Mouse (Mus musculus): ENCODE data around the gene Kcnd3.

Gene Kcnd3

GRCm38 (mm10) chr3:105453214-105453950, 1.3 kb downstream of the Kcnd3 start:
- no peak for DNase-seq (ENCODE audit: low read depth, low spot score)

- DNase-seq (ENCODE audit: low read depth, low spot score) = no peak
These were observed 5.5 kb downstream of the Kcnd3 start for GRCm38 (mm10) chr3:105457657-105458056.

GRCm38 (mm10) chr3:105466538-105466937, 14.4 kb downstream of the Kcnd3 start:
- DNase-seq (ENCODE audit: low read depth, low spot score) = no peak

DNA sequence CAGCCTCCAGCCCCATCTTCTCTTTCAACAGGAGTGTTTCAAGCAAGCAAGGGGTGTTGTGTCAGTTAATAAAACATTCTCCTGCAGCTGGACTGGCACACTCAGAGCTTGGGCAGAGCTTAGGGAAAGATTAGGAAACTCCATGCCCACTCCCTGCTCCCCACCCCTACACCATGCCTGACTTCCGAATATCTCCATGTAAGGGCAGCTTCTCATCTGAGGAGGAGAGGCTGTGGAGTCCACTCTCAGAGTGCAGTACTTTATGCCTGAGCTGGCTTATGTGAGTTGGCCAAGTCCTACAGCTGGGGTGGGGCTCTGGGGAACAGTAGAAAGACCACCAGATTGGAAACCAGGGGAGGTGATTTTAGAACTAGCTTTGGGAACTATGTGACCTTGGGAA, 20.4 kb downstream of the Kcnd3 start:
- no peak for DNase-seq (ENCODE audit: low read depth, low spot score)

GRCm38 (mm10) chr3:105476408-105476807, 24.3 kb downstream of the Kcnd3 start:
- no peak for DNase-seq (ENCODE audit: low read depth, low spot score)

DNA sequence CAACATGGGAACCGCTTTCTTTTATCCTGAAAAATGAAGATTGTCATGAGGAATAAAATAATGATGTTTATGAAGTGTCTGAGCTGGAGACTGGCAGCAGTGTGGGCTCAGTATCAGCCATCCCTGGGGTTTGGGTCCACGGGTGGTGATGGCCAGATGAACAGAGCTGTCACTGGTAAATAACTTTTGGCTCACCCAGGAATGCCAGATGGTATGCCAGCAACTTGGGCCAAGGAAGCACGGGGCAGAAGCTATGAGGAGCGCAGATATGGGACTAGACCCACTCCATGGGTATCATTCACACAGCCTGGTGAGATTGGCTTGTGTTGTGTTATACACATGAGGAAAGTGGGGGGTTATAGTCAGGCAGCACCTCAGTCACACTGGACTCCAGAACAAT, 26.7 kb downstream of the Kcnd3 start:
- DNase-seq (ENCODE audit: low read depth, low spot score) = no peak

GRCm38 (mm10) chr3:105481419-105481818, 29.3 kb downstream of the Kcnd3 start:
- DNase-seq (ENCODE audit: low read depth, low spot score) = no peak

DNA sequence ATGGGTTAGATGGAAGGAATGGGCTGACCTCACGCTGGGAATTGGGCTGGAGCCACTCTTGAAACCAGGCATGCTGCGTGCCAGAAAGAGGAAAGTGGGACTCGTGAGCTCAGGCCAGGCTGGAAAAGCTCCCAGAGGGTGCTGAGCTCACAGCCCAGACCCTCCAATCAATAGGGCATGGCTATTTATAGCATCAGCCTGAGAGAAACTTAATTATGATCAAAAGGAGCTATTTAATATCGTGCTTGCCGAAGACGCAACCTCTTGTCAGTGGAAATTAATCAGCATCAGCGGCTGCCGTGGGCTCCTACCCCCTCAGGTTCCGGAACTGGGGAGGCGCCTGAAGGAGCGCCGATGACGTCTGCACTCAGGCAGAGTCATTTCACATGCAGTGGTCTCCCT, 31.5 kb downstream of the Kcnd3 start:
- DNase-seq (ENCODE audit: low read depth, low spot score) = no peak

- DNase-seq (ENCODE audit: low read depth, low spot score) = peak; percentile 55
These were observed 35.0 kb downstream of the Kcnd3 start for GRCm38 (mm10) chr3:105487171-105487570.

DNA sequence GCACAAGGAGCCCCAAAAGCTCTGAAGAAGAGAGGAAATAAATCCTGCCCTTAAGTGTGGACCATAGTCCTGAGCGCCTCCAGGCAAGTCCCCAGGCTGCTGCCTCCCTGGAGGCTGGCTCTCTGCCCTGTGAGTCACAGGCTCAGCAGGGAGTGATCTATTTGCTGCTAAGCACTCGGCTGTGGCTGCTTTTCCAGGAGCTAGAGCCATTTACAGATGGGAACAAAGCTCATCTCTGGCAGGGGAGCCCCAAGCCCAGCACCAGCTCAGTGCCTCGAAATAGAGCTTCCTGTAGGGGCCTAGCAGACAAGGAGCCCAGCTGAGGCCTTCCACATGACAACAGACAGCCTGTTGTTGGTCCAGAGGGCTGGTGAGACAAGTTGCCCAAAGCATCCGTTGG, 37.5 kb downstream of the Kcnd3 start:
- no peak for DNase-seq (ENCODE audit: low read depth, low spot score)

DNA sequence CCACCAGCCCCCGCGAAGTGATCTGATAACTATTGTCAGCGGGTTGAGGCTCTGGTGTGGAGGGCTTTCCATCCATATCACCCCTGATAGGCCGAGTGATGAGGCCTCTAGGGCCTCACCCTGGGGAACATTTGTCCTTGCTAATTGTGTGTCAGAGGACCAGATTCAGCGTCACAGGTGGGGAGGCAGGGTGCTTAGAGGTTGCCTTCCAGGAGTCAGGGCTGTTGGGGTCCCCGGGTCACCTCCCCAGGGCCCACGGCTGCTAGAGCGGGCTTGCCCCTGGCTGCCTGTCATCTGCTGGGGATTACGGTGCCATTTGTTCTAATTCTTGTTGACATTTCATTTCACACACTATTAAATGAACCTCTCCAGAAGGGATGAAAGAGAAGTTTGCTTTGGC, 42.8 kb downstream of the Kcnd3 start:
- peak; percentile 55 for DNase-seq (ENCODE audit: low read depth, low spot score)

GRCm38 (mm10) chr3:105496216-105496615, 44.1 kb downstream of the Kcnd3 start:
- no peak for DNase-seq (ENCODE audit: low read depth, low spot score)

- DNase-seq (ENCODE audit: low read depth, low spot score) = no peak
These were observed 44.8 kb downstream of the Kcnd3 start for GRCm38 (mm10) chr3:105496935-105497334.

GRCm38 (mm10) chr3:105501071-105501470, 48.9 kb downstream of the Kcnd3 start:
- DNase-seq (ENCODE audit: low read depth, low spot score) = no peak

GRCm38 (mm10) chr3:105504272-105504671, 52.1 kb downstream of the Kcnd3 start:
- no peak for DNase-seq (ENCODE audit: low read depth, low spot score)

- DNase-seq (ENCODE audit: low read depth, low spot score) = no peak
These were observed 53.2 kb downstream of the Kcnd3 start for GRCm38 (mm10) chr3:105505161-105505872.

DNA sequence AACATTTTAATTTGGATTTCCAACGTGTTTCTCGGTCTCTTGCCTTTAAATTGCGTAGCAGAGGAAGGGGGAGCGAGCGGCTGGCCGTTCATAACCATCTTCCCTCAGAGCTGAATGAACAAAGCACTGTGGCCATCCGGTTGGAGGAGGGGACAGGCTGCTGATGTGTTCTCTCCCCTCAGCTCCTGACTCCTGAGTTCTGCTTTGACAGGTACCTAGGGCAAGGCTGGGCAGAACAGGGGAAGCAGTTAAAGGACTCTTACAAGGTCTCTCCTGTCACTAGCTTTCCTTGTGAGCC, 53.7 kb downstream of the Kcnd3 start:
- no peak for DNase-seq (ENCODE audit: low read depth, low spot score)

DNA sequence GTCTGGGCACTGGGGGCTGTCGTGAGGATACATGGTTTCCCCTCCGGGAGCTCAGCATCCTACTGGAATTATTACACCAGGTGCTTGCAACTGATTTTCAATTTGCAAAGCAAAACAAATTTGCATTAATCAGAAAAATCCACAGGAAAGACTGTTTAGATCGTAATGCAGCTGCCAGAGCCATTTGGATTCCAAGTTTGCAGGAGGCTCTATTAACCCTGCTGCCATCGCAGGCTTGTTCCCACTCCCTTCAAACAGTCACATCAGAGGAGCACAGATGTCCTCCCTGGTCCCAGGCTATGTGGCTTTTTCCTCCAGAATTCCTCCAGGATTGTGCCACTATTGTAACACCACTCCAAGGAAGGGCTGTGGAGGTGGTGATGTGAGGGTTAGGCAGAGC, 54.5 kb downstream of the Kcnd3 start:
- no peak for DNase-seq (ENCODE audit: low read depth, low spot score)

GRCm38 (mm10) chr3:105509321-105509720, 57.2 kb downstream of the Kcnd3 start:
- no peak for DNase-seq (ENCODE audit: low read depth, low spot score)

GRCm38 (mm10) chr3:105511836-105512235, 59.7 kb downstream of the Kcnd3 start:
- DNase-seq (ENCODE audit: low read depth, low spot score) = no peak

DNA sequence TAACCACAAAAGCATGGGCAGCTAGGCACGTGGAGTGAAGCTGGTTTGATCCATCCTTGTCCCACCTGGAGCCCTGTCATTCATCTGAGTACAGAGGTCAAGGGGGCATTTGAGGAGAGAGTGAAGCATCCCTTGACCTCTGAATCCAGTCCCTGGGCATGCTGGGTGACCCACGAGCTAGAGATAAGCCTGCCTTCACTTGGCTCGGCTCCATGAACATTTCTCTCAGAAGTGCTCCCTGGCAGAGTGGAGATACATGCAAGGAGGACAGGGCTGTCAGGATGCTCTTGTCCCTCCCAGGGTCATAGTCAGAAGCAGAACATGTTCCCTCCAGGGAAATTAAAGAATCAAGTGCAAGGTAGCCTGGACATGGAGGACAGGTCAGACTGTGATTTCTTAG, 62.1 kb downstream of the Kcnd3 start:
- no peak for DNase-seq (ENCODE audit: low read depth, low spot score)

DNA sequence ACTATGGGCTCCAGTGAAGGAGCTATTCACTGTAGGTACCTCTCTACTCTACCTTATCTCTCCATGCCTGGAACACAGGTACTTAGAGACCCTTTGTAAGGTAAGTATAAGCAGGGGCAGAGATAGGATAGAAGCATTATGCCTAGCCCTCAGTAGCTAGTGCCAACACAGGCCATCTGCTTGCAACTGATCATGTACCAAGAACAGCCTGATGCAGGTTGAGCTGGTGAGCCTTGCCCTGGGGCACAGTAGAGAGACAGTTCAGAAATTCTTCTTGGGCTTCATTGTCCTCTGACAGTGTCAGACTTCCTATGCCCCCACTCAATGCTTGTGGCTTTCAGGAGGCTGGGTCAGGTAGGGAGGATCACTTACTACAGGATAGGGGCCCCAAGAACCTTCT, 62.9 kb downstream of the Kcnd3 start:
- DNase-seq (ENCODE audit: low read depth, low spot score) = no peak

DNA sequence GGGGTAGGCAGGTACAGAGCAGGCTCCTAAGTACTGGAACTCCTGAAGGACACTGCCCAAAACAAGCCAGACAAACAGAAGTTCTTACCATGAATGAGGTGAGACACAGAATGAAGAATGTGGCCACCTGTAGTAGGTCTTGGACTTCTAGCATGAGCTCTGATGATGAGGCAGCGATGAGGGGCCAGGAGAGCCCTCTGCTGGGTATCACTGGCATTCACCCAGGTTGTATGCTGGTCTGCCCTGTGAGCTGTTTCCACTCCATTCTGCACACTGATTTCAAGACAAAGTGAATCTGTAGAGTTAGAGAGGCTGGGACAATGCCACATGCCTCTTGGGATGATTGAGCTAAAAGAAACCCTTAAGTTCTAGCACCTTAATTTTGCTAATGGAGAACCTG, 63.5 kb downstream of the Kcnd3 start:
- DNase-seq (ENCODE audit: low read depth, low spot score) = no peak

- no peak for DNase-seq (ENCODE audit: low read depth, low spot score)
These were observed 68.3 kb downstream of the Kcnd3 start for GRCm38 (mm10) chr3:105520446-105520845.

Measured in forelimb bud, embryonic 11.5 days (tissue).